Mouse (Mus musculus) forebrain, embryonic 14.5 days (tissue): ENCODE results near the gene Clec2e. TPM values are rescaled to one million over a fixed set of nuclear protein-coding genes. Genes with fewer than 3 reads are reported as not detected.
A peak's percentile ranks its signal among the peaks of the same experiment; 100 is the strongest.

ENCODE experiments used
- ATAC-seq: fragments of 200-750 bp; cut with Nextera tagmentation; 2 replicates; pipeline ENCODE4 v1.8.0; 2017; ENCODE audit warnings: mild to moderate bottlenecking, moderate library complexity
- DNase-seq: peaks from one replicate; pipeline ENCODE4 v3.0.0-alpha.2; 2015; ENCODE audit warnings: low spot score
- H3K27ac ChIP-seq: fragments of 300-500 bp; sonication (generic); 2 replicates; pipeline ENCODE4 v1.5.1; 2014; ENCODE audit warnings: low read depth, mild to moderate bottlenecking, control low read depth, low read length, moderate library complexity
- H3K27me3 ChIP-seq: fragments of 300-500 bp; sonication (generic); replicated peaks from 2 replicates; pipeline ENCODE4 v1.6.1; 2014; ENCODE audit warnings: low read length, control low read depth, mixed read lengths; ENCODE audit not compliant: control insufficient read depth, insufficient read depth
- H3K36me3 ChIP-seq: fragments of 300-500 bp; sonication (generic); 2 replicates; pipeline ENCODE4 v1.6.1; 2014; ENCODE audit warnings: low read length, control low read depth; ENCODE audit not compliant: control insufficient read depth, insufficient read depth
- H3K4me1 ChIP-seq: fragments of 300-500 bp; sonication (generic); 2 replicates; pipeline ENCODE4 v1.6.1; 2014; ENCODE audit warnings: antibody characterized with exemption, low read length, control low read depth; ENCODE audit not compliant: control insufficient read depth, insufficient read depth
- H3K4me2 ChIP-seq: fragments of 300-500 bp; sonication (generic); 2 replicates; pipeline ENCODE4 v1.6.1; 2014; ENCODE audit warnings: mild to moderate bottlenecking, control low read depth, low read length
- H3K4me3 ChIP-seq: fragments of 300-500 bp; sonication (generic); 2 replicates; pipeline ENCODE4 v1.5.1; 2014; ENCODE audit warnings: low read depth, low read length, control low read depth
- H3K9ac ChIP-seq: fragments of 300-500 bp; sonication (generic); 2 replicates; pipeline ENCODE4 v1.6.1; 2014; ENCODE audit warnings: mild to moderate bottlenecking, low read length, control low read depth, moderate library complexity
- H3K9me3 ChIP-seq: fragments of 300-500 bp; sonication (generic); replicated peaks from 2 replicates; pipeline ENCODE4 v1.6.1; 2016; ENCODE audit warnings: low read length, control low read depth, mixed read lengths; ENCODE audit not compliant: control insufficient read depth
- WGBS: fragments of 180-500 bp; shearing (Covaris S2); extraction: QIAGEN DNeasy Blood & Tissue Kit; methylation state at CpG from one replicate; pipeline ENCODE4 v1.1.7; 2014; 5-methylcytosine and 5-hydroxymethylcytosine counted together
- polyA plus RNA-seq: library from polyadenylated mRNA; unstranded; fragments of >200 nt; fragmentation: Nextera tagmentation; extraction: Ambion mirVana; gene quantifications from 2 replicates; pipeline ENCODE4 v1.2.1, GENCODE M21; 2014

Gene Clec2e
- polyA plus RNA-seq, 1 experiment from 2014 or later: not detected

DNA sequence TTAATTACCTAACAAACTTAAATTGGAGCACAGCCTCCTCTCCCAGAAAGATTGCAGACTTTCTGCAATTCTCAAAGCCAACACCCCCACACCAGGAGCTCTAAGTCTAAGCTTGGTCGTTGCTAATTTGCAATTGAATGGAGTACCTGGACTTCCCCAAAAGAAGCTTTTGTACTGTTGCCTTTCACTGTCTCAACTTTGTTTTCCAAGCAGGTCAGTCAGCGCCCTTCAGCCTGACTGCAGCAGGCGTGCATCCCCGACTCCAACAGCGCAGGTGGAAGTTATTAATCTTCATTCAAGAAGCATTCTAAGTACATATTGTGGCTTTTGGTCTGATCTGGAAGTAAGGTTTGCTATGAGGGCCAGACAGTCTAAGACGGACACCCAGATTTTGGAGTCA, 15.6 kb downstream of the Clec2e start:
- ATAC-seq: no peak

DNA sequence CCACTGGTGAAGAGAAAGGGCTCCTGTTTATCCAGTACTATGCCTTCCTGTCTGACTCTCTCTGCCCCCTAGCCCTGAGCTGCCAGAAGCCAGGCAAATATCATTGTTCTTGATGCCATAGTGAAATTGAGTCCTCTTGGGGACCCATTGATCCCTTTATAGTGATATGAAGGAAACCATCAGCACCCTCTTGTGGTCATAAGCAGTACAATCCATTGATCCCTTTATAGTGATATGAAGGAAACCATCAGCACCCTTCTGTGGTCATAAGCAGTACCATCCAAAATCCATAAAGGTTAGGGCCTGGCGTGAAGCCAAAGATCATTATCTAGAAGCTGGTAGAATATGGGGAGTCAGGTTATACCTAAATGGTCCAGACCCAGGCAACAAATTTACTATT, 33.7 kb downstream of the Clec2e start:
- Histone ChIP-seq H3K4me2 (no peak overlapping the region), H3K36me3 (no peaks in the 10 kb centered on the region), H3K27ac (no peak overlapping the region), H3K27me3 (no peaks in the 10 kb centered on the region), H3K9me3 (no peaks in the 10 kb centered on the region; the same call in 1 of the 2 replicates), H3K9ac (no peak overlapping the region), H3K4me1 (no peaks in the 10 kb centered on the region), H3K4me3 (no peak overlapping the region)
- WGBS: 68% methylated on average over 1 of the region's 1 CpGs
- ATAC-seq (peak; percentile 79), DNase-seq (peak; percentile 69)

More for the DNA sequence above, 15.6 kb downstream of the Clec2e start:
- WGBS: 55% methylated on average over 6 of the region's 6 CpGs
- Histone ChIP-seq H3K4me2 (no peak overlapping the region), H3K9ac (no peak overlapping the region), H3K27ac (no peak overlapping the region), H3K4me1 (no peaks in the 10 kb centered on the region), H3K36me3 (no peaks in the 10 kb centered on the region), H3K9me3 (no peaks in the 10 kb centered on the region; the same call in 1 of the 2 replicates), H3K4me3 (no peak overlapping the region), H3K27me3 (no peaks in the 10 kb centered on the region)
- no peak for DNase-seq

DNA sequence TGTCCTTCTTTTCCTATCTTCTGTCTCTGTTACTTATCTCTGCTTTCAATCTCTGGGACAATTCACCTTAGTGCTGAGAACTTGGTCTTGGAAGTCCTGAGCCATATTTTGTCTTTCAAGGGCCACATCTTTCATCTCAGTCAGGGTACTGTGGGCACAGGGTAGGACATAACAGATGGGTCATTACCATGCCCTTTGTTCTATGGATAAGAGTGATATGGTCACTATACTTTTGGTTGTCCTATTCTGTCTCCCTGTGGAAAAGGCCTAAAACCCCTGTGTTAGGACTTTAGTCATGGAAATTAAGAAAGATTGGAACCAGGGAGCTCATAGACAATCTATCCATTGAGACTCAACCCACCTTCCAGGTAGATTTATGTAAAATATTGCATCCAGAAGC, 34.2 kb downstream of the Clec2e start:
- H3K4me1 ChIP-seq: no peaks in the 10 kb centered on the region
- no peaks in the 10 kb centered on the region; the same call in 1 of the 2 replicates for H3K9me3 ChIP-seq
- ATAC-seq: no peak

DNA sequence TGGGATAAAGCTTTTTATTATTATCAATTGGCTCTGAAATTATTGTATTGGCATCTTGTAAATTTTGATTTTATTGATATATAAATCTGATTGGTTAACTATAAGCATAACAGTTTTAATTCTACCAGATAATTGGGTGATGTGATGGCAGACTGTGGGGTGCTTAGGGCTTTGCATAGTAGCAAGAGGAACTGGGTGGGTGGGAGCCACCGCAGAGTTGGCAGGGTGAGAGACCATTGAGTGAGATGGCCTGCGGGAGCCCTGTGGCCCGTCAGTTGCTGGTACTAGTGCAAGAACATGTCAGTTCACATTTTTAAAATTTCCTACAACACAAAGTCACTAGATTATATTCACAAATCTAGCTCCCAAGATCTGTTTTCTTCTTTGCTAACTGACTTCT, 34.9 kb downstream of the Clec2e start:
- H3K4me1 ChIP-seq: no peaks in the 10 kb centered on the region
- H3K36me3 ChIP-seq: no peaks in the 10 kb centered on the region
- no peak for ATAC-seq
- no peak for DNase-seq
- no peaks in the 10 kb centered on the region for H3K9me3 ChIP-seq
- H3K4me3 ChIP-seq: no peak overlapping the region
- 91% methylated on average over 3 of the region's 3 CpGs for WGBS
- H3K9ac ChIP-seq: no peak overlapping the region
- no peak overlapping the region for H3K4me2 ChIP-seq
- no peak overlapping the region for H3K27ac ChIP-seq
- no peaks in the 10 kb centered on the region for H3K27me3 ChIP-seq

More for the DNA sequence above, 34.2 kb downstream of the Clec2e start:
- H3K36me3 ChIP-seq: no peaks in the 10 kb centered on the region
- H3K27me3 ChIP-seq: no peaks in the 10 kb centered on the region
- no peak overlapping the region for H3K27ac ChIP-seq
- no peak for DNase-seq
- H3K4me3 ChIP-seq: no peak overlapping the region
- H3K4me2 ChIP-seq: no peak overlapping the region
- no peak overlapping the region for H3K9ac ChIP-seq

DNA sequence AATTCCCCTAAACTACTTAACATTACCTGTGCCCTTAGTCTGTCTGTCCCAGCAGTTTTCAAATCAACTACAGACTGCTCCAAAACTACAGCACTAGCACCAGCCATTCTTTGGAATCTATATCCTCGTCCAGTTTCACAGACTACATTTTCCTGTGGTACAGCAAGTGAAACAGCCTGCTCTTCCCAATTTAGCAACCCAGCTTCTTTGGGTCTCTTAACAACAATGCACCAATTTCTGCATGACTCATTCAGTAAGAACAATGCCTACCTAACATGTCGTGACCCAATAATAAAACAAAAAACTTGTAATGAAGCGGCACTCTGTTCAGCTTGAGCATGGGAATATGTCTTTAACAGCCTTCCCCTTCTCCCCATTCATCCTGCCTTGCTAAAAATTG, 35.3 kb downstream of the Clec2e start:
- Histone ChIP-seq H3K27me3 (no peaks in the 10 kb centered on the region), H3K27ac (no peak overlapping the region), H3K4me3 (no peak overlapping the region), H3K4me1 (no peaks in the 10 kb centered on the region), H3K9me3 (no peaks in the 10 kb centered on the region), H3K4me2 (no peak overlapping the region), H3K36me3 (no peaks in the 10 kb centered on the region), H3K9ac (no peak overlapping the region)
- WGBS: 47% methylated on average over 3 of the region's 3 CpGs
- ATAC-seq: no peak
- DNase-seq: no peak

DNA sequence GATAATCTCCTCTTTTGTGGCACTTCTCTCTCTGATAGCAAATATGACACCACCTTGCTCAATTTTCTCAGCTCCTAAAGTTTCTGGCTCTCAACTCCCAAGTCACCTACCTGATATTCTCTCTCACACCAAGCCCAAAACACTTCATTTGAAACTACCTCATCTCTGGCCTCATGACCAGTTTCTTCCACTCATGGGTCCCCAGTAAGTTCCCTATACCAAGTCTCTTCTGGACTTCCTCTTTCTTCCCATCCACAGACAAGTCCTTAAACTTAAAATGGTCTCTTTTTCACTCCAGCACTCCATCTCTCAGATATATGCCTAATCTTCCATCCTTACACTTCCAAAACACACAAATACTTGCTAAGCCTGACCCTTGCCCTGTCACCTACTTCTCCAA, 42.7 kb downstream of the Clec2e start:
- Histone ChIP-seq H3K4me3 (no peak overlapping the region), H3K36me3 (no peaks in the 10 kb centered on the region), H3K27me3 (no peaks in the 10 kb centered on the region), H3K27ac (no peak overlapping the region), H3K9ac (no peak overlapping the region), H3K9me3 (no peaks in the 10 kb centered on the region), H3K4me1 (no peaks in the 10 kb centered on the region), H3K4me2 (no peak overlapping the region)
- DNase-seq: no peak
- ATAC-seq: no peak

DNA sequence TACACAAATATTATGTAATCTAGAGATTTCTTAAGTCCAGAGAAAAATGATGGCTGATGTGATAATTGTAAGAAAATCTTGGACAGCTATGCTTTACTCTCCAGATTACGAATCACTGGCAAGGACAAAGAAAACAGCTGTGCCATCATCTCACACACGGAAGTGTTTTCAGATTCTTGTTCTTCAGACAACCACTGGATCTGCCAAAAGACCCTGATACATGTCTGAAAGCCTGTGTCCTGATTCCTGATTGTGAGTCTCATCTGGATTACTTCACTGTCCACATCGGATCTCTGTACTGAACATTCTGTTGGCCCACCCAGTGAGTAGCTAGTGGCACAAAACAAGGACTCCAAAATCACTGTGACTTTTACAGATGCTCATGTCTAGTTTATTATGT, 44.5 kb downstream of the Clec2e start:
- DNase-seq (no peak), ATAC-seq (no peak)
- WGBS: 91% methylated on average over 3 of the region's 3 CpGs

DNA sequence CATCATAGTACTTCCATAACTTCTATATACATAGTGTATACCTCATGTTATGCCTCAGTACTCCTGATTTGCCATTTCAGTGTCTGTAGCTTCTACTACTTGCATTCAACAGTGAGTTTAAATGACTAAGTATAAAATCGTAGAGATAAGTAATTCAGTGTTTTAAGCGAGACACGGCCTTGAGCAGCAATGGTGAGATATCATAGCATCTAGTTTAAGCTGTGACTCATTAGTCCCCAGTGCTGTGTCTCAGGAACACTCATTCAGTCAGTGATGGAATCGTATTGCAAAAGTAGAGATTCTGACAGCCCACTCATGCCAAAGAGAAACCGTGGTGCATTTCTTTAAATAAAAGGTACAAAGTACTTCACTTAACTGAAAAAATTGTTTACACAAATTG, 49.0 kb downstream of the Clec2e start:
- Histone ChIP-seq H3K9ac (no peak overlapping the region), H3K4me3 (no peak overlapping the region), H3K9me3 (no peaks in the 10 kb centered on the region), H3K27me3 (no peaks in the 10 kb centered on the region), H3K27ac (no peak overlapping the region), H3K36me3 (no peaks in the 10 kb centered on the region), H3K4me1 (no peaks in the 10 kb centered on the region), H3K4me2 (no peak overlapping the region)
- WGBS: 88% methylated on average over 5 of the region's 5 CpGs
- DNase-seq (no peak), ATAC-seq (no peak)

More for the DNA sequence above, 44.5 kb downstream of the Clec2e start:
- Histone ChIP-seq H3K9ac (no peak overlapping the region), H3K4me2 (no peak overlapping the region), H3K4me1 (no peaks in the 10 kb centered on the region), H3K27ac (no peak overlapping the region), H3K4me3 (no peak overlapping the region), H3K9me3 (no peaks in the 10 kb centered on the region), H3K36me3 (no peaks in the 10 kb centered on the region), H3K27me3 (no peaks in the 10 kb centered on the region)

DNA sequence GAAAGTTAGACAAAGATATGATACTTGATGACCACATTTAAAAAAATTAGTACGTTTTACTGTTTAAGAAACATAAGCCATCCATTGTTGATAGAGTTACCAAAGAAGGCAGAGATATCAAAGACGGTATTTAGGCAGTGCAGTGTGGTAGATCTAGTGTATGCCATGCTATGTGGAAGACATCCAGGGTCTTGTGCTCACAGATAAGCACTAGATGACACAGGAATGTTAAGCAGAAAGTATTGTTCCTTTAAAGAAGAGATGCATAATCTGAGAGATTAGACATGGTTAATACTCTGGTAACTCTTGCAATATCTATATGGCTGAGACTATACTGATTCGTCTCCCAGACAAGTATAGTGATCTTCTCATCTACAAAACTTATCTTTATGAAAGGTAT, 49.6 kb downstream of the Clec2e start:
- 85% methylated on average over 3 of the region's 3 CpGs for WGBS
- H3K4me3 ChIP-seq: no peak overlapping the region

More for the DNA sequence above, 49.6 kb downstream of the Clec2e start:
- no peak for DNase-seq
- H3K4me1 ChIP-seq: no peaks in the 10 kb centered on the region
- H3K4me2 ChIP-seq: no peak overlapping the region
- no peaks in the 10 kb centered on the region for H3K36me3 ChIP-seq
- no peak overlapping the region for H3K27ac ChIP-seq
- H3K9me3 ChIP-seq: no peaks in the 10 kb centered on the region
- no peaks in the 10 kb centered on the region for H3K27me3 ChIP-seq
- no peak overlapping the region for H3K9ac ChIP-seq
- no peak for ATAC-seq
